Mouse (Mus musculus) ES-Bruce4 (cell line): Measurements from ENCODE around the gene Zbed4.

ENCODE experiments used
- CTCF ChIP-seq: IDR thresholded peaks from one replicate; pipeline ENCODE4 v1.8.1; 2011; ENCODE audit warnings: low read depth, low read length
- POLR2A ChIP-seq: IDR thresholded peaks from one replicate; pipeline ENCODE4 v1.8.1; 2011; ENCODE audit warnings: low read length; ENCODE audit not compliant: insufficient read depth

GRCm38 (mm10) chr15:88702501-88702900 lies 49.0 kb upstream of the Zbed4 start:
- TF ChIP-seq POLR2A, result no peak
- no peak for TF ChIP-seq CTCF
